Mouse (Mus musculus) heart, adult 2 months (tissue): ENCODE measurements around the gene Stat1. TPM values are rescaled to one million over a fixed set of nuclear protein-coding genes. Genes with fewer than 3 reads are reported as not detected.
A peak's percentile ranks its signal among the peaks of the same experiment; 100 is the strongest.

Experiments used
- DNase-seq, 2 experiments: peaks; one replicate each; pipeline ENCODE4 v3.0.0; 2021
- H3K27ac ChIP-seq: fragments of 200-600 bp; 2 replicates; pipeline ENCODE4 v1.8.1; 2022
- H3K27me3 ChIP-seq: fragments of 200-500 bp; 2 replicates; pipeline ENCODE4 v1.6.1; 2012; ENCODE audit warnings: mild to moderate bottlenecking, low read length, inconsistent platforms, mixed read lengths; ENCODE audit not compliant: control insufficient read depth, insufficient read depth
- H3K36me3 ChIP-seq: fragments of 200-500 bp; 2 replicates; pipeline ENCODE4 v1.6.1; 2012; ENCODE audit warnings: low read length, inconsistent platforms; ENCODE audit not compliant: control insufficient read depth, insufficient read depth
- H3K4me1 ChIP-seq: fragments of 200-500 bp; 2 replicates; pipeline ENCODE4 v1.6.1; 2011; ENCODE audit warnings: low read length; ENCODE audit not compliant: control insufficient read depth, insufficient read depth
- H3K4me3 ChIP-seq: fragments of 200-600 bp; 2 replicates; pipeline ENCODE4 v1.8.1; 2022
- H3K79me2 ChIP-seq: fragments of 200-500 bp; replicated peaks from 2 replicates; pipeline ENCODE4 v1.6.1; 2012; ENCODE audit warnings: mild to moderate bottlenecking, inconsistent platforms, low read length, moderate library complexity, mixed read lengths; ENCODE audit not compliant: control insufficient read depth, insufficient read depth
- H3K9ac ChIP-seq: fragments of 200-500 bp; 2 replicates; pipeline ENCODE4 v1.6.1; 2012; ENCODE audit warnings: low read depth, mild to moderate bottlenecking, control low read depth, inconsistent platforms, low read length, mixed read lengths
- CTCF ChIP-seq: fragments of 200-600 bp; IDR thresholded peaks from 2 replicates; pipeline ENCODE4 v1.8.1; 2022; ENCODE audit warnings: antibody characterized with exemption, mild to moderate bottlenecking, moderate library complexity
- EP300 ChIP-seq: fragments of 200-500 bp; IDR thresholded peaks from 2 replicates; pipeline ENCODE4 v1.6.1; 2011; ENCODE audit warnings: low read depth, low read length, control low read depth; ENCODE audit not compliant: insufficient read depth
- POLR2A ChIP-seq: fragments of 200-500 bp; IDR thresholded peaks from 2 replicates; pipeline ENCODE4 v1.6.1; 2011; ENCODE audit warnings: mild to moderate bottlenecking, low read depth, low read length, control low read depth; ENCODE audit not compliant: insufficient read depth
- WGBS: fragments of 180-500 bp; shearing (Covaris S2); methylation state at CpG from one replicate; pipeline ENCODE4 v1.1.7; 2018; 5-methylcytosine and 5-hydroxymethylcytosine counted together
- intact Hi-C: fragments of 180-260 bp; cut with DNase I; formaldehyde crosslinking; loops from one replicate; pipeline ENCODE4 v1.15.1; 2025
- polyA plus RNA-seq: library from polyadenylated mRNA; depleted of rRNA; stranded (reverse); fragments of >200 nt; gene quantifications from 2 replicates; pipeline ENCODE4 v1.2.3, GENCODE M21; 2012
- total RNA-seq, 2 experiments: library from RNA; stranded (reverse); gene quantifications; 2 replicates each; pipeline ENCODE4 v1.2.3; 2021

Stat1 gene
- total and polyA plus RNA-seq, 3 experiments, result 24.1 to 30.6 (median 27.7) TPM

- WGBS, result 73% methylated on average over 3 of the region's 3 CpGs
- H3K27ac ChIP-seq, result no peak overlapping the region
- no peak for DNase-seq
- no peaks in the 10 kb centered on the region for H3K36me3 ChIP-seq
- H3K27me3 ChIP-seq, result no peaks in the 10 kb centered on the region
- H3K4me3 ChIP-seq, result no peak overlapping the region
- H3K9ac ChIP-seq, result no peak overlapping the region
- H3K4me1 ChIP-seq, result no peaks in the 10 kb centered on the region
- intact Hi-C loops, result loop anchor here (1.0 to 5.0 kb wide), 3 partner anchors 94 to 456 kb away; no protein-coding TSS in a partner anchor
- no peaks in the 10 kb centered on the region for H3K79me2 ChIP-seq
- TF ChIP-seq EP300, result no peak
- peak; percentile 86 for TF ChIP-seq CTCF
- no peak for TF ChIP-seq POLR2A
These were observed 20.5 kb upstream of the Stat1 start for GRCm38 (mm10) chr1:52098618-52099232.

DNA sequence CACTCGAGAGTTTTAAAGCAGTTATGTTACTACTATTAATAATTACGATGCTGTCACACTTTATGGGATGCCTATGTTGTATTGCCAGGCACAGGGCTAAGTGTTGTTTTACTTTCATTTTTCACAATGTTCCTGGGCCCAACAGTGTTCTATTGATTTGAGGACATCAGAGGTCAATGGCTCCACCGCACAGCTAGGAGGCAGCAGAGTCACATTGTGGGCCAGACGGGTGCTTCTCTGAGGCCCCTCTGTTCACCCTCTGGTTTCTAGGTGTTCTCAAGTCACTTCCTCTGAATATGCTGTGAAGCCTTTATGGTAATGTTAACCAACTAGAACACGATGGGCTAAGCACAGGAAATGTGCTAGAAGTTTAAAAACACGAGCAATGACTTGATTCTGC, 18.7 kb upstream of the Stat1 start:
- no peak for DNase-seq
- 67% methylated on average over 6 of the region's 6 CpGs for WGBS
- Histone ChIP-seq H3K9ac (no peak overlapping the region), H3K79me2 (no peaks in the 10 kb centered on the region), H3K4me1 (no peaks in the 10 kb centered on the region), H3K4me3 (no peak overlapping the region), H3K36me3 (no peaks in the 10 kb centered on the region), H3K27me3 (no peaks in the 10 kb centered on the region), H3K27ac (no peak overlapping the region)
- no peak for TF ChIP-seq POLR2A
- peak; percentile 54 for TF ChIP-seq CTCF
- no peak for TF ChIP-seq EP300
- intact Hi-C loops, result no loop called here

DNA sequence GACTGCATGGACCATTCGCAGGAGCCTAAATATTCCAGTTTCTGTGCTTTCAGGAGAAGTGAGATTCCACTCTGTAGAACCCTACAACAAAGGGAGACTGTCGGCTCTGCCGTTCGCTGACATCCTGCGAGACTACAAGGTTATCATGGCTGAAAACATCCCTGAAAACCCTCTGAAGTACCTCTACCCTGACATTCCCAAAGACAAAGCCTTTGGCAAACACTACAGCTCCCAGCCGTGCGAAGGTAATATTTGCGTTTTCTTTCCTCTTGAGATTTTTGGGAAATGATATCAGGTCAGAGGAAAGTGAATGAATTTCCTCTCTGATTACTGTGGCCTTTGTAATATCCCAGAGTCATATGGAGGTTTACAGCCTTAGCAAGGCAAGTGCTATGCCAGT, 16.4 kb upstream of the Stat1 start:
- no peaks in the 10 kb centered on the region for H3K27me3 ChIP-seq
- 46% methylated on average over 8 of the region's 8 CpGs for WGBS
- no peaks in the 10 kb centered on the region for H3K36me3 ChIP-seq

GRCm38 (mm10) chr1:52107206-52107605, 12.0 kb upstream of the Stat1 start:
- no peak overlapping the region for H3K4me3 ChIP-seq
- H3K36me3 ChIP-seq, result no peaks in the 10 kb centered on the region; the same call in 1 of the 2 replicates
- no peak overlapping the region for H3K27ac ChIP-seq
- no peaks in the 10 kb centered on the region for H3K27me3 ChIP-seq
- TF ChIP-seq POLR2A (no peak), CTCF (no peak), EP300 (no peak)
- 88% methylated on average over 11 of the region's 11 CpGs for whole genome bisulfite sequencing
- no peaks in the 10 kb centered on the region for H3K79me2 ChIP-seq
- H3K4me1 ChIP-seq, result no peaks in the 10 kb centered on the region; the same call in 1 of the 2 replicates
- no peak for DNase-seq
- H3K9ac ChIP-seq, result no peak overlapping the region
- intact Hi-C loops, result no loop called here

More for the DNA sequence above, 16.4 kb upstream of the Stat1 start:
- Histone ChIP-seq H3K9ac (no peak overlapping the region), H3K79me2 (no peaks in the 10 kb centered on the region), H3K4me3 (no peak overlapping the region), H3K4me1 (no peaks in the 10 kb centered on the region), H3K27ac (no peak overlapping the region)
- TF ChIP-seq POLR2A (no peak), CTCF (no peak), EP300 (no peak)
- no peak for DNase-seq
- intact Hi-C loops, result no loop called here

DNA sequence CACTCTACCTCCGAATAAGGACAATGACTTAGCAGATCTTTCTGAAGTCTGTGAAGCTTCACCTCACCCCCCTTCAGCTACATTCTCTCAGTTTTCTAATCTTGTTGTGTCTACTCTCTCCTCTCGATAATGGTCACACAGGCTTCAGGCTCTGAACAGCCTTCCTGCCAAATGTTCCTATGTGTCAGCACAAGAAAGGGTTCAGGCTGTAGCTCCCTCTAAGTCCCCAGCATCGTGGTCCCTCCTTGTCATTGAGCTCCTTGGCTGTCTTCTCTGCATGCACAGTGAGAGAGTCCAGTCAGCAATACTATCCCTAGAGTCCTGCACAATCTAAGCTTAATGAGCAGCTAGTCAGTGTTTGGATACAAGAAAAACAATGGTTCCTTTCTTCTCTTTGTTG, 8.0 kb upstream of the Stat1 start:
- Histone ChIP-seq H3K36me3 (no peaks in the 10 kb centered on the region; the same call in 1 of the 2 replicates), H3K27ac (no peak overlapping the region), H3K4me1 (no peaks in the 10 kb centered on the region; the same call in 1 of the 2 replicates), H3K4me3 (no peak overlapping the region), H3K79me2 (no peaks in the 10 kb centered on the region), H3K9ac (no peak overlapping the region), H3K27me3 (no peaks in the 10 kb centered on the region)
- DNase-seq, result no peak
- whole genome bisulfite sequencing, result 40% methylated on average over 3 of the region's 3 CpGs
- intact Hi-C loops, result loop anchor here (10.0 kb wide), 1 partner anchor 636 kb away; the partner anchor contains the start of gene Nabp1
- TF ChIP-seq POLR2A (no peak), EP300 (no peak), CTCF (no peak)

DNA sequence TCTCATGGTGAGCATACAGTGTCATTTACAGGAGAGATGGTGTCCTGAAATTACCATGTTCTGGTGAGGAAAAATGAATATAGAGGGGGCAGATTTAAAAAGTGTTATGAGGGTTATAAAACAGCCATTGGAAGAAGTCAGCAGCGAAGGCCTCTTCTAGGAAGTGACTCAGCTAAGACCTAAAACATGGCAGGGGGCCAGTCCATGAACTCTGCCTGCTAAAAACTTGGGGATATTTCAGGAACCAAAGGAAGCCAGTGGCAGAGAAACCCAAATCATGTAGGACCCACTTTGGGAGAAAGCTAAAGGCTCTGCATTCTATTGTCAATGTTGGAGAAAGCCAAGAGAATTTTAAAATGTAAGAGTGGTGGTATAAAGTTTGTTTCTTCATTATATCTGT, 6.9 kb upstream of the Stat1 start:
- Histone ChIP-seq H3K79me2 (no peaks in the 10 kb centered on the region), H3K4me1 (no peaks in the 10 kb centered on the region; the same call in 1 of the 2 replicates), H3K27me3 (no peaks in the 10 kb centered on the region), H3K4me3 (no peak overlapping the region), H3K36me3 (no peaks in the 10 kb centered on the region; the same call in 1 of the 2 replicates), H3K27ac (no peak overlapping the region), H3K9ac (no peak overlapping the region)
- 47% methylated on average over 1 of the region's 1 CpGs for WGBS
- intact Hi-C loops, result loop anchor here (10.0 kb wide), 1 partner anchor 638 kb away; the partner anchor contains the start of gene Nabp1
- TF ChIP-seq EP300, result no peak
- TF ChIP-seq POLR2A, result no peak
- TF ChIP-seq CTCF, result no peak
- DNase-seq, result no peak
